Mouse (Mus musculus): ENCODE data around the gene Fbxo33.
"Not testable (repeated sequence)": the region's sequence is repeated elsewhere in the genome, so short reads cannot be mapped to it uniquely, and the experiment has no call there.

Fbxo33 gene

DNA sequence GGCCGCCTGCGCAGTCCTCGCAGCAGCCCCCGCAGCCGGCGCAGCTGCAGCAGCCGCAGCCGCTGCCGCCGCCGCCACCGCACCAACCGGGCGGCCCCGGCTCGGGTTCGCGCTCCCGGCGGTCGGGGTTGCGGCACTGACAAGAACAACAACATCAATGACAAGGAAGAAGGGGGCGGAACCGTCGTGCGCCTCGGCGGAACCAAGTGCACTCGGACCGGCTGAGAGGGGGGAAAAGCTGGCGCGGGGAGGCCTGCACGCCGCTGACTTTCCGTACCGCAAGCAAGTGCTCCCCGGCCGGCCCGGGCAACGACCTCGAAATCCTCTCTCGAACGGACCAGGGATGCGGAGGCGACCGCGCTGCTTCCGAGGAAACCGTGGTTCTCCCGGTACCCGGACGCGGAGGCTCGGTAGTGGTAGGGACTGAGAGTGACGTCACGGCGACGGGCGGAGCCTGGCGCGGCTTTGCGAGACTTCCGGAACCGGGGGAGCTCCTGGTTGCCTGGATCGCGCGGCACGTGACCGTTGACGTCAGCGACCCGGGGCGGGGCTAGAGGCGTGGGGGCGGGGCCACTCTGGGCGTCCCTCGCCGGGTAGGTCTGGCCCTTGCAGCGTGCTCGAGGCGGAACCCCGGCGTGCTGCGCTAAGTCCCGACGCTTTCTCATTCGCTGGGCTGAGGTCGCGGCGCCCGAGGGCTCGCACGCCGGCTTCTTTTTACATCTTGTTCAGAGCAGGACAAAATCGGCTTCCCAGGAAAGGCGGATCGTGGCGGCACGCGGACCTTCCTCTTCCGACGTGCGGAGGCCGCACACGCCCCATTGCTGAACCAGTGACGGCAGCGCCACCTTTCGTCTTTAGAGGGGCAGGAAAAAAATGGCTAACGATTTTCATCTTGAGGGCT lies at the start of gene Fbxo33:
Fbxo33 (minus strand) TSS at position 401 of the 901 bp plus-strand sequence.
- peak; percentile 98 to 99 for DNase-seq

DNA sequence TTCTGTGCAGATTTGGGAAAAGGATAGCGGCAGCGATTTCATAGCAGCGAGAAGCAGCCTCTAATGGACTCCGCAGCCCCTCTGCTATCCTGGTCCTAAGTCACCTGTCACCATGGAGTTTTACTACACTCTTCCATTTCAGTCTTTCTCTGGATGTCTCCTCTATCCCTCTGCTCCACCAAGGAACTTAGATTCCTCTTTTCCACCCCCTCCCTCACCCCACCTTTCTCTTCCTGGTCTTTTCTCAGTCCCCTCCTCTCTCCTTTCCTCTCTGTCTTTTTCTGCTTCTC lies 46.4 kb upstream of the Fbxo33 start:
- no peak for DNase-seq

DNA sequence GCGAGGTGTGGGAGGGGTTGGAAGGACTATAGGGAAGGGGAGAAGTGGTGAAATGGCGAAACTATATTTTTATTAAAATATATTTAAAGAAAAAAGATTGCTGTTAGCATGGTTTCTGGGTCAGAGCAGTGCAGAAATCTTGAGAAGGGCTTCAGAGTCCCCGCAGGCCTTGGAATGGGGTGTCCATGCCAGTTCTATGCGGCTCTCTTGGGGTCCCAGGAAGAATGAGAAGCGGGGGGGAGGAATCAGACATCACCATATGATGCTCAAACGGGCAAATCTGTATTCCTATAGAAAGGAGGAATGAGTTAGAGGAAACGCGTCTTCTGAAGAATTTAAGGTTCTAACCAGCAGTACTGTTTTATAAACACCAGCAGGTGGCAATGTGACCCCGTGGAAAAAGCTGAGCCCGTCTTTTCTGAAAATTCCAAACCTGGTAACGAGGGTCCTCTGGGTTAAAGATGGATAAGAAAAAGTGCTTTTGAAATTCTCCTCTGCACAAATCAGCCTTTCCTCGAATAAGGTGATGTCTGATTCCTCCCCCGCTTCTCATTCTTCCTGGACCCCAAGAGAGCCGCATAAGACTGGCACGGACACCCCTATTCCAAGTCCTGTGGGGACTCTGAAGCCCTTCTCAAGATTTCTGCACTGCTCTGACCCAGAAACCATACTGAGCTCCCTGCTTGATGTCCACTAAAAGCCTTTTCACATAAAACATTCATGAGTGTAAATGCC lies 45.8 kb upstream of the Fbxo33 start:
- DNase-seq: peak; percentile 49 to 50

DNA sequence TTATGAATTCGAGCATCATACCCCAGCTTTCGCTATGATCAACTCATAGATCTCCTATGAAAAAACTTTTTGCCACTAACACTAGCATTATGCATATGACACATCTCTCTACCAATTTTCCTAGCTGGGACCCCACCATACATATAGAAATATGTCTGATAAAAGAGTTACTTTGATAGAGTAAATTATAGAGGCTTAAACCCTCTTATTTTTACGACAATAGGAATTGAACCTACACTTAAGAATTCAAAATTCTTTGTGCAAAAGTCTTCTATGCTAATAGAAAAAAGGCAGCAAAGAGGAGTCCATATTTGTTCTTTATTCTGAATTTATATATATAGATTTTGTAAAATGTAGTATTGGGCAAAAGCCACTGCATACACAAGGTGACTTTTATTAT lies 43.3 kb upstream of the Fbxo33 start:
- DNase-seq: no peak

DNA sequence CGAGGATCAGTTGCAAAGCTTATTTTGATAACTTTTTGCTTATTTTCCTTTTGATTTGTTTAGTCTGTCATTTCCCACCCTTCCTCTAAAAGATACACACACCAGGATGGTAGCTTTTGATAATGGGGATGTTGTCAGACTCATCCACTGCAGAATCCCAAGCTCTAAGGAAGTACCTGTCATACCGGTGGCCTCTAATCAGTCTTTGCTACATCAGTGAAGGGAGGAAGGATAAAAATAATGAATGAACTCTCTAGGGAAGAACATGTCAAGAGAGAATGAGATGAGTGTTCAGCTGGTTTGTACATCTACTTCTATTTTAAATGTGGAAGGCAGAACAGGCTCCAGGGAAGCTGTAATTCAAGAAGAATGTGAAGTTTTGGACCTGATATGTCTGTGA lies 41.3 kb upstream of the Fbxo33 start:
- no peak for DNase-seq

DNA sequence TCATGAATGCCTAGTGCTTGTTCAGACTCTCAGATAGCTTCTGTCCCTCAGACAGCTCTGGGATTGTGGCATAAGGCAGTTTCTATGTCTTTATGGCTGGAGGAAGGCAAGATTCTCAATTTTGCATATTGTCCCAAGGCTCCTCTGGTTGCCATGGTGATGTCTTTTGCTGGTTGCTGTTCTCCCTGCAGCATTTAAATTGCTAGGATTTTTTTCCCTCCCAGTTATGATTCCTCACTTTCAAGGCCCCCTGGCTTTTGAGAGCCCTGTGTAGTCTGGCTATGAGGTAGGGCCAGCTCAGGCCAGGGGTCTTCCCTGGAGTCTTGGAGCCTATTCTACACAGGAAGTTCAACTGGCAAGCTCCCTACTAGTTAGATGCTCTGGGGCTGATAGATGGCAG lies 40.8 kb upstream of the Fbxo33 start:
- no peak for DNase-seq

DNA sequence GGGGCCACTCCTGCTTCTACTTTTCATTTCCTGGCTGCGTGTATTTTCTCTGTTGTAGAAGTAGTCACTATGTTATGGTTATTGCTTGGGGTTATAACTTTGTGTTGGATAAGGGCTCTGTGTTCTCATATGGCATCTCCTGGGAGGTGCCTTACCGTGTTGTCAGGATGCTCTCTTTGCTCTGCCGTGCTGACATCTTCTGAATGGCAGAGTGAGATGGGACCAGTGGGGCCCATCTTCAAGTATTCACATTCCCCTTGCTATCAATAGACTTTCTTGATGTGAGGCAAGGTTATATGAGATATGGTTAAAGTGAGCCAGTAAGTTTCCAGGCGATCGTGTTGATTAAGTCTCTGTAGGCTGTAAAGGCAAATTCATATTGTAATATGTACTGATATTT lies 39.5 kb upstream of the Fbxo33 start:
- no peak for DNase-seq

DNA sequence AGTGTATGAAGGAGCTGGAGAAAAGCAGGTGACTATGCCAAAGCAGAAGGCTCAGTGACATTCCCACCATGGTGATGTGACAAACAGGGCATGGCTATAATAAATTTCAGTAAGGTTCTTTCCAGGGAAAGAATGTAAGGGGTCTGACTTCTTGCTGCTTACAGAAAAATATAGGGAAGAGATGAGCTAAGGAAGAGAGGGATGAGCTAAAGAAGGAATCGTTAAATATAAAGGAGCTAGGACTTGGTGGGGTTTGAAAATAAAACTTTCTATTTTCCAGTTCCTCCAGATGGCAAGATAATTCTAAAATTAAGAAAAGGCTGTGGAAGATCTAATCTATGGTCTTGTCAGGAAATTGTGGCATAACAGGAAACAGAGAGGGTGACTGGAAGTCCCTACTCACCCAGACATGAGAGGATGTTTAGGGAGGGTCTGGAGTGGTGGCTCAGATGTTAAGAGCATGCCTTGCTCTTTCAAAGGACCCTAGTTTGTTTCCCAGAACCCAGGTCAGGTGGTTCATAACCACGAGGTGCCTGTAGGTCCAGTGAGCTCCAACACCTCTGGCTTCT lies 30.8 kb upstream of the Fbxo33 start:
- DNase-seq: no peak

DNA sequence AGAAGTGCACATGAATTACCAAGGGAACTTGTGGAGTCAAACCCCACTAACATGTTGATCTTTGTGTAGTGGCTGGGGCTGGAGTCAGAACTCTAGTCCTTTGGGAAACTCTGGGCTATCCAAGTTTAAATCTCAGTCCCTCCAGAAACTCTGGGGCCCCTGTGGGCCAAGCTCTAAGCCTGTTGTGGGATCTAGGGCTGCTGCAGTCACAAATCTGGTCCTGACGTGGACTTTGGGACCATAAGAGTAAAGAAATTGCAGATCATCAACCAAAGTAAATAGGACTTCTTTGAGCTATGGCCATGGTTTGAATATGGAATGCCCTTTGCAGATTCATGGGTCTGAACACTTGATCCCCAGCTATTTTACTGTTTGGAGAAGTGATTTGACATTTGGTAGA lies 29.4 kb upstream of the Fbxo33 start:
- no peak for DNase-seq

DNA sequence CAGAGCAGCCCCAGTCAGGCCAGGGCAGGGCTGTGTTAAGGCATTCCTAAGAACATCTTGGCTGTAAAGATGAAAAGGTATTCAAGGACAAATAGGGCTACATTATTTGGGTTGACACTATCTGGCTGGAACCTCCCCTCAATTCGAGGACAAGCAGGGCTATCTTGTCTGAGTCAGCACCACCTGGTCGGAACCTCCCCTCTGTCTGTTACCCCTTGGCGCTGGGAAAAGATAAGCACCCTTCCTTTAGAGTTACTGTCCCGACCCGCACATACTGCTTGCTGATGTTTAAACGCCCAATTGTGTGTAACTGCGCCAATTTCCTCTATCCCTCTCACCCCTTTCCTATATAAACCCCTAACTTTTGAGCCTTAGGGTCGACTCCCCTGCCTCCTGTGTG lies 21.5 kb upstream of the Fbxo33 start:
- not testable (repeated sequence) for DNase-seq

DNA sequence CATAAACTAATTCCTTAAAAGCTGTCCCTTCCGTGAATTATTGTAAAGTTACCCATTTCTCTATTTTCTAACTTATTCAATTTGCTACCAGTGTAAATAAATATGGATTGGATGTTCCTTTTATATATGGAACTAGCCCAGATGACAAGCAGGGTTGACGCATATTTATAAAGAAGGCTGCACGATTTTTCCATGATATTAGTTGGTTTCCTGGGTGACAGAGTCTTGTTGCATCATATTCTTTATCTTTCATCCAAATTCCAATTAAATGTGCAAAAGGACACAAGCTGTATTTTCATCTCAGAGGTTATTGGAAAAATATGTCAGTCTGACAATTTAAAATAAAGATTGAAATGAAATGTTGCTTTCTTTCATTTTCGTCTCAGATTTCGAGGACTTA lies 18.9 kb upstream of the Fbxo33 start:
- no peak for DNase-seq

DNA sequence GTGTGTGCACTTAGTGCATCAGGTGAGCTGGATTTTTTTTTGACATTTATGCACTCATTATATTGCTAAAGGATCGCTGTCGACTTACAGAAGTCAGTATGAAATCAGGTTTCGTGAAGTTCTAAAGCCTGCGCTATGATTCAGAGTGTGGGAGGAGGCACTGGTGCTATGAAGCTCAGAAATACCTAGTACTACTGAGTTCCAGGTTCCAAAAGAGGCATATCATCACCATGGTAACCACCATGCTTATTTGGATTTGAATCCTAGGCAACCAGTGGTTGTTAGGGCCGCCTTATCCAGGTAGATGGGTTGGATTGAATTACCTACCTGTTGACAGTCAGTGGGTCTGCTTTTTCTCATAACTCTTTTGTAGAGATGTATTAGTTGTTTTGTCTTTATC lies 8.9 kb upstream of the Fbxo33 start:
- DNase-seq: no peak

DNA sequence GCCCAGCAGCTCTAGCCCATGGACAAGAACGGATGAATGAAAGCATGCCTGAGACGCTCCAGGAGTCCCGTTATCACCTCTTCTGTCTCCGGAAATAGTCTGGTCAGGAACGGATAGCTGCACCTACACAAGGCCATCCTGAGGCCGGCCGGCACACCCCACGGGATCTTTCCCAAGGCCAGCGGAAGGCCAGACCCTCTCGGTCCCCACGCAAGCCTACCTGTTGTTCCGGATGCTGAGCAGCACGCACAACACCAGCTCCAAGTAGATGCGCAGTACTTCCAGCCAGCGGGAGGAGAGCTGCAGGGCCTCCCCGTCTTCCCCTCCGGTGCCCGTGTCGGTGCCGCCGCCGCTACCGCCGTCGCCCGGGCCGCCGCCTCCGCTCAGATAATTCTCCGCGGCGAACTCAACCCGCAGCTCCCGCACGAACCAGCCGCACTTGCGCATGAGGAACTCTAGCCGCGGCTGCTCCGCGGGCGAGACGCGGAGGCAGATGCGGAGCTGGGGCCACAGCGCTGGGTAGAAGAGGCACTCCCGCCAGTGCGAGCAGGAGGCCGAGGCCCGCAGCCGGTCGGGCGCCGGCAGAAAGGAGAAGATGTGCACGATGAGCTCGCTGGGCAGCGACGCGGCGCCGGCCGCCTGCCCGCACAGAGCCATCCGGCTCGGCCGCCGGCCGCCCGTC lies 744 bp downstream of the Fbxo33 start:
- peak in 1 of 2 experiments; percentile 47 for DNase-seq

DNA sequence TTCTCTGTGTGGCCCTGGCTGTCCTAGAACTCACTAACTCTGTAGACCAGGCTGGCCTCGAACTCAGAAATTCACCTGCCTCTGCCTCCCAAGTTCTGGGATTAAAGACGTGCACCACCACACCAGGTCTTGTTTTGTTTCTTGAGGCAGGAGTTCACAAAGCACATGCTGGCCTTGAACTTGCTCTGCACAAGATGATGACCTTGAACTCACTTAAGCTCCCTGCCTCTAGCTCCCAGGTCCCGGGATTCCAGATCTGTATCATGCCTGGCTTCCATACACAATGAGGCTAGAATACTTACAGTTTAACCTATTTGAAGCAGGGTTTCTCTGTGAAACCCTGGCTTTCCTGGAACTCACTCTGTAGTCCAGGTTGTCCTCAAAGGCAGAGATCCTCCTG lies 2.2 kb downstream of the Fbxo33 start:
- no peak for DNase-seq

DNA sequence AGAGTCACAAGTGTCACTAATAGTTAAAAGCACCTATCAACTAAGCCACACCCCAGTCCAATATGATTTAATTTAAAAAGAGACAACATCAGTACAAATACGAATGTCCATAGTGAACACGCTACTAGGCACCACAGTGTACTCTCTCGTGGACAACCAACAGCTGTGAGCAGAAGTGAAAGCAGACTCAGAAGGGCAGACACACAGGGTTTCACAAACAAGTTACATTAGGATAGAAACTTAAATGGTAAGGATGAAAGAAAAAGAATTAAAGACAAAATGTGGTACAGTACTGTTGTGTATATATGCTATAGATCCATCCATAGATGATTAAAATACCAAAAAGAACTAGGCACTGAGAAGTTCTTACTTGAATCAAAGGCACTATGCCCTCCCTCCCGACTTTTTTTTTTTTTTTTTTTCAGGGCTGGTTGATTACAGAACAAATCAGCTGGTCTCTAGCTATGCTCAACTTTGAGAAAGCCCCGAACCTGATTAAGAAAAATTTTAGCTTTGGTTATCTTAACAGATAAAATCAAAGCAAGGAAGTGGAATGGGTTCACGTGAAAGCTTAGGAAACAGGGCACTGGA lies 2.8 kb downstream of the Fbxo33 start:
- no peak for DNase-seq

DNA sequence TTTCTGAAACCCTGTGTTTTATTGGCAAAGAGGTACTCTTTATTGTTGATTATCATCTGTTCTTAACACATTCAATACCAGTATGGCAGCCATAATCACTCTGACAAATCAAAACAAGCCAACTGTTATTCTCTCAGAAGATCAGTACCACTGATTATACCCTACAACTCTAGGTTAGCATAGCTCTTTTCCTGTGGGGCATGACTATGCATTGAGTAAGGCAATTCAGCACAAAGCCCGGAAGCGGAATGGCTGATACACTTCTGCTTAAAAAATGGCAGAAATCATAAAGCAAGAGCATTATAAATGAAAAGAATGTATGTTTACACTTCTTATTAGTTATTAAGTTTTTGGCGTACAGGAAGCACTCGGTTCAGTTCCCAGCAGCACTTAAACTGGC lies 3.3 kb downstream of the Fbxo33 start:
- no peak for DNase-seq

DNA sequence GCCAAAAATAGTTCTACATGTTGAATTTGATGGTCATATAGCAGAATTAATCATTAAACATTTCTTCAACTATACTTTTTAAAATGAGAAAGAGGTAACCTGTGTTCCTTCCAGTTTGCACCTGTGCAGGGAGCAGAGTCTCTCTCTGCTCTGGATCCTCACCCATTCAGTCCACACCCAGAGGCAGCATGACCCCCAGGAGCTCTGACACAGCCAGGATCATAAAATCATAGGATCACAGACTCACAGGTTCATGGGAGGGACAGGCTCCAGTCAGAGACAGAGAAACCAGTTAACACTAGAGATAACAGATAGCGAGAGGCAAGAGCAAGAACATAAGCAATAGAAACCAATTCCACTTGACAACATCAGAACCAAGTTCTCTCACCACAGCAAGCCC lies 11.7 kb downstream of the Fbxo33 start:
- DNase-seq: no peak

DNA sequence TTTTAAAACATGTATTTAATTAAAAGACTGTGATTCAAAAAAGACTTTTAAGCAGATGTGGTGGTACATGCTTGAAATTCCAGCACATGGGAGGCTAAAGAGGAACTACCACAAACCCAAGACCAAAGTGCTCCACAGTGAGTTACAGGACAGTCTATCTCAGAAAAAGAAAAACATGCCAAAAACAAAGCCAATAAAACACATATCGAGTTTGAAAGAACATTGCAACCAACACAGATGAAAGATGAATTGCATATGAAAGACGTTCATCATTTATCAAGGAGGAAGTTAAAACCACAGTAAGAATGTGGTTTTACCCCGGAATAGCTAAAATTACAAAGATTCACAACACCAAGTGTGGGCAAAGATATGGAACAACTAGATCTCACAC lies 12.5 kb downstream of the Fbxo33 start:
- DNase-seq: no peak

DNA sequence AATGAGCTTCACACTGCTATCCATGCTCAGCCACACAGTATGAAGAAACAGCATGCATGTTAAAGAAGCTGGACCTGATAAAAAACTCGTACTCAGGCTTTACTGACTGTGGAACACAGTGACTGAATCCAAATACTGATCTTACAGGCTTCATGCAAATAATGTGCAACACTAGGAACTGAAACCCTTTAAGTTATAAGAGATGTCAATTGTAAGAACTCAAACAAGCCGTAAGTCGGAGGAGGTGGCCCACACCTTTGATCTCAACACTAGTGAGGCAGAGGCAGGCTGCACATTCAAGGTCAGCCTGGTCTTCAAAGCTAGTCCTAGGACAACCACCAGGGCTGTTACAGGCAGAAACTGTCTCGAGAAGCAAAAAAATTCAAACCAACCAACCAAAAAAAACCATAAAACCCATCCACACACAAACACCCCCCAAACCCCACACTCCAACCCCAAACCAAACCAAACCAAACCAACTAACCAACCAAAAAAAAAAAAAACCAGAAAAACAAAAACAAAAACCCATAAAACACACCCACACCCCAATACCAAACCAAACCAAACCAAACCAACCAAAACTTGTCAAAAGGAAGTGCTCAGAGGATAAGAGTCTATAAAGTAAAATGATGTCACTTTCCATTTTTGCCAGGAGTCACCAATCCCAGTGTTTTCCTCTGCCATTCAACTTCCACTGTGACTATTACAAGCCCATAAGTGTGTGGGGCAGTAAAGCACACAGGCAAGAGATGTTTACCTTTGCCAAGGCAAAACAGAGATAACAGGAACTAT lies 13.1 kb downstream of the Fbxo33 start:
- DNase-seq: no peak

DNA sequence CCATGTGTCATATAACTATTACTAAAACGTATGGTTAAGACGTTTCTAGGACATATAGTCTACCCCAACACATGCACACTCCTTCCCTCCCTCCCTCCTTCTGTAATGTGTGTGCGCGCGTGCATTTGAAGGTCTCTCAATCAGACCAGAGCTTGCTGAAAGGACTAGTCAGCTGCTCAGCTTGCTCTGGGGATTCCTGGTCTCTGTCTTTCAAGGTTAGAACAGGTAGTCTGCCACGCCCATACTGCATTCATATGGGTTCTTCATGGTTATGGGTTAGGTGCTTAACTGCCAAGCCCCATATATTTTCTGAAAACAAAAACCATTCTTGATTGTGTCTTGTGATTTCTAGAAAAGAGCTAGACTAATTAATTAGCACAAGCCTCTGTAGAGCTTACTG lies 14.0 kb downstream of the Fbxo33 start:
- no peak for DNase-seq

DNA sequence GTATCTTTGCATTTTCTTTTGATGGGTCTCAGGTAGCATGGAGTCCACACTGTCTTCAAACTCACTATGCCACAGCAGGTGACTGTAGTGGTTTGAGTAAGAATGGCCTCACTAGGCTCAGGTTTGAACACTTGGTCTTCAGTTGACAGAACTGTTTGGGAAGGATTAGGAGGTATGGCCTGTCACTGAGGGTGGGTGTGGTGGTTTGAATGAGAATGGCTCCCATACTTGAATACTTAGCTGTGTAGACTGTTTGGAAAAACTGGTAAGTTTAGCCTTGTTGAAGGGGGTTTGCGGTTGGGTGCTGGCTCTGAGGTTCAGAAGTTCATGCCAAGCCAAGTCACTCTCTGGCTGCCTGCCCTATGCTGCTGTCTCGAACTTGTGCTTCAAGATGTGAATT lies 20.2 kb downstream of the Fbxo33 start:
- no peak for DNase-seq

DNA sequence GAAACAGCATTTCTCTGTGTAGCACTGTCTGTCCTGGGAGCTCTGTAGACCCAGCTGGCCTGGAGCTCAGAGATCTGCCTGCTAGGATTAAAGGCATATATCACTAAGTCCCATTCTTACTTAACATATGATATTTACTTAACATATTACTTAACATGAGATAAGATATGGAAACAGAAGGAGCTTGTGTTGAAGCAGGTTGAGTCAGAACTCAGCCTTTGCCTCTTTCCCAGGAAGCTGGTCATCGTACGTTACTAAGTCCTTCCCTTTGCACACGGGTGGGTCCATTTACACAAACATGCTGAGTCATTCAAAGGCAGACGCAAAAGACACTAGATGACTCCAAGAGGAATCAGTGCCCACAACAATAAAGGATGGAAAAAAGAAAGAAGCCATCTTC lies 20.8 kb downstream of the Fbxo33 start:
- no peak for DNase-seq
